Mouse (Mus musculus) testis, adult 2 months (tissue): Measurements from ENCODE around the gene Pim3.

Experiments used
- CTCF ChIP-seq: fragments of 200-500 bp; IDR thresholded peaks from 2 replicates; pipeline ENCODE4 v1.5.1; 2012; ENCODE audit warnings: low read depth, mild to moderate bottlenecking, inconsistent platforms, low read length, moderate library complexity; ENCODE audit not compliant: control insufficient read depth, insufficient read depth, insufficient replicate concordance
- POLR2A ChIP-seq: fragments of 200-500 bp; IDR thresholded peaks from 2 replicates; pipeline ENCODE4 v1.6.1; 2012; ENCODE audit warnings: low read depth, mild to moderate bottlenecking, inconsistent platforms, low read length, moderate library complexity; ENCODE audit not compliant: control insufficient read depth

DNA sequence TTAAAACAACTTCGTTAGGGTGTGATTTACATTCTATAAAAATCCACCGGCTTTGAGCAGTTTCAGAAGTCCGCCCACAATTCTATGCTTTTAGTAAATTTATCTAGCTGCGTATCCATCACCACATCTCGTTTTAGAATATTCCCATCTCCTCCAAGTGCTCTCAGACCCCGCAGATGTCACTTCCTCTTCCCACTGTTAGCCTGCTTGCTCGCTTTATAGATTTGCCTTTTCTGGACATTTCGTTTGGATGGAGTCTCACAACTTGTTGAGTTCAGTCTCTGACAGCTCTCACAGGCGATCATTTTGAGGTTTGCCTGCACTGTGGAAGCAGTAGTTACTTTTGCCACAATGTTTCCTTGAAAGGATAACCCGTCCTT, 15.0 kb downstream of the Pim3 start:
- TF ChIP-seq POLR2A (no peak), CTCF (no peak)
